Mouse (Mus musculus): ENCODE measurements around the gene Lpar2. TPM values are rescaled to one million over a fixed set of nuclear protein-coding genes. Genes with fewer than 3 reads are reported as not detected.

The Lpar2 gene
- total and polyA plus RNA-seq, 3 experiments: 0.77 to 2.8 TPM; not detected in 1

DNA sequence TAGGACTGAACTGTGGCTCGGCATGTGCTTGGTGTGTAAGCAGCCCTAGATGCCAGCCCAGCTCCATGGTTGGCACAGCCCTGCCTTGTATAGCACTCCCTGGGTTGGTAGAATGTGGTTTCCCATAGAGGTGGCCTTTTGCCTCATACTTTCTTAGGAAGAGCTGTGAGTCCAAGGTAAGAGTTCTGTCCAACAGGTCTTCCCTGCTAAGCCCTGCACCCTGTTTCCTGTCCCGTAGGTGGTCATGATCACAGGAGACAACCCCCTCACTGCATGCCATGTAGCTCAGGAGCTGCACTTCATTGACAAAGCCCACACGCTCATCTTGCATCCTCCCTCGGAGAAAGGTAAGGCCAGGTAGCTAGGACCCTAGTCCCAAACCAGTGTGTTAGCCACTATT lies 20.4 kb upstream of the Lpar2 start:
- Histone ChIP-seq H3K27me3 (ENCODE audit: control insufficient read depth in 1 of 2, insufficient read depth in 2 of 2, low read length in 2 of 2) (no peaks in the 10 kb centered on the region), H3K27ac (ENCODE audit: control insufficient read depth, low read depth, low read length) (no peak overlapping the region), H3K4me3 (ENCODE audit: control insufficient read depth in 1 of 2, insufficient read depth in 1 of 2, low read depth in 2 of 2, low read length in 2 of 2) (no peak overlapping the region), H3K79me2 (ENCODE audit: control insufficient read depth, insufficient read depth, low read length, poor library complexity) (no peaks in the 10 kb centered on the region), H3K9ac (ENCODE audit: control insufficient read depth, low read depth, low read length, poor library complexity, severe bottlenecking) (no peak overlapping the region), H3K4me1 (ENCODE audit: control insufficient read depth in 1 of 2, insufficient read depth in 2 of 2, low read length in 2 of 2) (no peaks in the 10 kb centered on the region), H3K36me3 (ENCODE audit: control insufficient read depth in 1 of 2, insufficient read depth in 2 of 2, low read length in 2 of 2) (peaks cover 0 to 11% of the 10 kb centered on the region in 2 experiments; a peak in 2 of 4 replicates), H3K9me3 (replicated peaks; ENCODE audit: insufficient read depth, low read length) (no peaks in the 10 kb centered on the region)
- TF ChIP-seq TBP (IDR thresholded peaks at IDR 0.05; ENCODE audit: low read depth, low read length) (no peak), TCF12 (IDR thresholded peaks at IDR 0.05; ENCODE audit: low read depth, low read length) (no peak), POLR2AphosphoS2 (IDR thresholded peaks at IDR 0.05; ENCODE audit: low read length) (peak; percentile 41; the same call in 1 of the 2 replicates)
- DNase-seq (ENCODE audit: low read depth, low spot score): no peak

DNA sequence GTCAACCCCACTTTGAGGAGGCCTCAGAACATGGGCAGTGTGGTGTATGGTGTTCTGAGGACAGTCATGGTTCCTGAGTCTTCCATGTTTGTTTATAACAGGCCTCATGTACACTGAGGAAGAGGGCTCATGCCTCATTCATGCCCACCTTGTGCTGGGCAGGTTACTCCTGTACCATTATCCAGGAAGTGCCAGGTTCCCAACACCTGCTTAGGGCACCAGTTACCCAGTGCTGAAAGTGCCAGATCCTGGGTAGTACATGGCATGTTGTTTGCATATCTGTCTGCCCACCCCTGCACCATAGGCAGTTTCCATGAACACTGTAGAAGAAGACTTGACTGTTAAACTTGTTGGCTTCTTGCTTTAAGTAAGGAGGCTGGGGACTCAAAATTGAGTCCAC lies 20.0 kb upstream of the Lpar2 start:
- no peak overlapping the region for H3K4me3 ChIP-seq (ENCODE audit: control insufficient read depth in 1 of 2, insufficient read depth in 1 of 2, low read depth in 2 of 2, low read length in 2 of 2)

DNA sequence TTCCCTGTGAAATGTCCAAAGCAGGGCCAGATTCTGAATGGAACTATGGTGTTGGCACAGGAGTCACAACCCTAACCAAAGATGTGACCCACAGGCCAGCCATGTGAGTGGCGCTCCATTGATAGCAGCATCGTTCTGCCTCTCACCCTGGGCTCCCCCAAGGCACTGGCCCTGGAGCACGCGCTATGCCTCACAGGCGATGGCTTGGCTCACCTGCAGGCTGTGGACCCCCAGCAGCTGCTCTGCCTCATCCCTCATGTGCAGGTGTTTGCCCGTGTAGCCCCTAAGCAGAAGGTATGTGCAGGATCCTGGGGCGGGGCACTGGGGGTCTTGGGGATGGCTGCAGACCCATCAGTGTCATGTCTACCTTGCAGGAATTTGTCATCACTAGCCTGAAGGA lies 18.9 kb upstream of the Lpar2 start:
- Histone ChIP-seq H3K9me3 (replicated peaks; ENCODE audit: insufficient read depth, low read length) (no peaks in the 10 kb centered on the region), H3K9ac (ENCODE audit: control insufficient read depth, low read depth, low read length, poor library complexity, severe bottlenecking) (no peak overlapping the region), H3K4me1 (ENCODE audit: control insufficient read depth in 1 of 2, insufficient read depth in 2 of 2, low read length in 2 of 2) (no peaks in the 10 kb centered on the region), H3K27ac (ENCODE audit: control insufficient read depth, low read depth, low read length) (no peak overlapping the region), H3K36me3 (ENCODE audit: control insufficient read depth in 1 of 2, insufficient read depth in 2 of 2, low read length in 2 of 2) (peaks cover 3 to 8% of the 10 kb centered on the region in 2 experiments; a peak in 2 of 4 replicates), H3K79me2 (ENCODE audit: control insufficient read depth, insufficient read depth, low read length, poor library complexity) (no peaks in the 10 kb centered on the region), H3K4me3 (ENCODE audit: control insufficient read depth in 1 of 2, insufficient read depth in 1 of 2, low read depth in 2 of 2, low read length in 2 of 2) (no peak overlapping the region), H3K27me3 (ENCODE audit: control insufficient read depth in 1 of 2, insufficient read depth in 2 of 2, low read length in 2 of 2) (no peaks in the 10 kb centered on the region)
- DNase-seq (ENCODE audit: low read depth, low spot score): no peak
- TF ChIP-seq ZMIZ1 (IDR thresholded peaks at IDR 0.05; ENCODE audit: low read depth, low read length): no peak
- TF ChIP-seq UBTF (IDR thresholded peaks at IDR 0.05; ENCODE audit: borderline replicate concordance, insufficient read depth, low read depth, low read length): no peak
- TF ChIP-seq BHLHE40 (IDR thresholded peaks at IDR 0.05; ENCODE audit: borderline replicate concordance, low read depth, low read length): no peak
- no peak for TF ChIP-seq MAFK (IDR thresholded peaks at IDR 0.05; ENCODE audit: borderline replicate concordance, low read depth, low read length)
- no peak for TF ChIP-seq NELFE (IDR thresholded peaks at IDR 0.05; ENCODE audit: low read depth, low read length)
- no peak for TF ChIP-seq USF1 (IDR thresholded peaks at IDR 0.05; ENCODE audit: low read depth, low read length)
- no peak for TF ChIP-seq CHD2 (IDR thresholded peaks at IDR 0.05; ENCODE audit: low read length)
- no peak for TF ChIP-seq POLR2AphosphoS5 (IDR thresholded peaks at IDR 0.05; ENCODE audit: borderline replicate concordance, low read depth, low read length)
- TF ChIP-seq EP300 (IDR thresholded peaks at IDR 0.05; ENCODE audit: low read depth in 1 of 2, low read length in 2 of 2): no peak
- no peak for TF ChIP-seq ETS1 (IDR thresholded peaks at IDR 0.05; ENCODE audit: low read depth, low read length)
- no peak for TF ChIP-seq CHD1 (IDR thresholded peaks at IDR 0.05; ENCODE audit: low read depth, low read length)
- no peak for TF ChIP-seq KAT2A (conservative IDR thresholded peaks at IDR 0.05; ENCODE audit: low read depth, low read length)

More for the DNA sequence above, 20.0 kb upstream of the Lpar2 start:
- Histone ChIP-seq H3K9ac (ENCODE audit: control insufficient read depth, low read depth, low read length, poor library complexity, severe bottlenecking) (no peak overlapping the region), H3K4me1 (ENCODE audit: control insufficient read depth in 1 of 2, insufficient read depth in 2 of 2, low read length in 2 of 2) (no peaks in the 10 kb centered on the region), H3K27me3 (ENCODE audit: control insufficient read depth in 1 of 2, insufficient read depth in 2 of 2, low read length in 2 of 2) (no peaks in the 10 kb centered on the region), H3K9me3 (replicated peaks; ENCODE audit: insufficient read depth, low read length) (no peaks in the 10 kb centered on the region), H3K79me2 (ENCODE audit: control insufficient read depth, insufficient read depth, low read length, poor library complexity) (no peaks in the 10 kb centered on the region), H3K36me3 (ENCODE audit: control insufficient read depth in 1 of 2, insufficient read depth in 2 of 2, low read length in 2 of 2) (peaks cover 0 to 9% of the 10 kb centered on the region in 2 experiments; a peak in 2 of 4 replicates), H3K27ac (ENCODE audit: control insufficient read depth, low read depth, low read length) (no peak overlapping the region)
- TF ChIP-seq CHD2 (IDR thresholded peaks at IDR 0.05; ENCODE audit: low read length): no peak
- no peak for DNase-seq (ENCODE audit: low read depth, low spot score)

Data from MEL (cell line).